Mouse (Mus musculus) ES-Bruce4 (cell line): ENCODE measurements around the gene Zbtb1. TPM values are rescaled to one million over a fixed set of nuclear protein-coding genes. Genes with fewer than 3 reads are reported as not detected.

Experiments used
- H3K27ac ChIP-seq: 2 replicates; pipeline ENCODE4 v1.5.1; 2012; ENCODE audit warnings: low read length, inconsistent platforms; ENCODE audit not compliant: insufficient read depth
- H3K27me3 ChIP-seq: 2 replicates; pipeline ENCODE4 v1.6.1; 2012; ENCODE audit warnings: mild to moderate bottlenecking, low read length, inconsistent platforms; ENCODE audit not compliant: control insufficient read depth, poor library complexity, insufficient read depth, severe bottlenecking
- H3K36me3 ChIP-seq: 2 replicates; pipeline ENCODE4 v1.6.1; 2012; ENCODE audit warnings: inconsistent platforms, mild to moderate bottlenecking, low read length, moderate library complexity; ENCODE audit not compliant: control insufficient read depth, poor library complexity, insufficient read depth, severe bottlenecking
- H3K4me1 ChIP-seq: one replicate; pipeline ENCODE4 v1.8.1; 2011; ENCODE audit warnings: low read length; ENCODE audit not compliant: control insufficient read depth, insufficient read depth
- H3K4me3 ChIP-seq: 2 replicates; pipeline ENCODE4 v1.5.1; 2011; ENCODE audit warnings: low read depth, mild to moderate bottlenecking, low read length
- H3K9ac ChIP-seq: 2 replicates; pipeline ENCODE4 v1.6.1; 2012; ENCODE audit warnings: low read depth, mild to moderate bottlenecking, inconsistent platforms; ENCODE audit not compliant: poor library complexity, severe bottlenecking
- H3K9me3 ChIP-seq: replicated peaks from 2 replicates; pipeline ENCODE4 v1.6.1; 2012; ENCODE audit warnings: mild to moderate bottlenecking, low read length, inconsistent platforms; ENCODE audit not compliant: control insufficient read depth, poor library complexity, insufficient read depth, severe bottlenecking
- CTCF ChIP-seq: IDR thresholded peaks from one replicate; pipeline ENCODE4 v1.8.1; 2011; ENCODE audit warnings: low read depth, low read length
- EP300 ChIP-seq: IDR thresholded peaks from 2 replicates; pipeline ENCODE4 v1.6.1; 2011; ENCODE audit warnings: low read depth, low read length; ENCODE audit not compliant: insufficient read depth
- POLR2A ChIP-seq: IDR thresholded peaks from one replicate; pipeline ENCODE4 v1.8.1; 2011; ENCODE audit warnings: low read length; ENCODE audit not compliant: insufficient read depth
- polyA plus RNA-seq: library from polyadenylated mRNA; stranded (reverse); fragments of >200 nt; gene quantifications from 2 replicates; pipeline ENCODE4 v1.2.4, GENCODE M21; 2011; ENCODE audit warnings: low read depth; ENCODE audit not compliant: missing spikeins, insufficient read depth, insufficient read length

The Zbtb1 gene
- polyA plus RNA-seq, 1 experiment = 6.1 TPM

- no peak for TF ChIP-seq CTCF
- TF ChIP-seq EP300 = no peak
- TF ChIP-seq POLR2A = no peak
- Histone ChIP-seq H3K27ac (peak overlapping the region; percentile 84), H3K4me1 (peaks cover 2% of the 10 kb centered on the region), H3K9ac (no peak overlapping the region), H3K27me3 (no peaks in the 10 kb centered on the region), H3K36me3 (no peaks in the 10 kb centered on the region), H3K9me3 (no peaks in the 10 kb centered on the region), H3K4me3 (no peak overlapping the region)
Observed at GRCm38 (mm10) chr12:76378556-76378955, 8.5 kb downstream of the Zbtb1 start.

- no peaks in the 10 kb centered on the region for H3K36me3 ChIP-seq
- H3K4me3 ChIP-seq = no peak overlapping the region
- TF ChIP-seq CTCF (no peak), POLR2A (no peak), EP300 (peak; percentile 79; the same call in 1 of the 2 replicates)
Observed at GRCm38 (mm10) chr12:76380151-76380550, 10.1 kb downstream of the Zbtb1 start.

GRCm38 (mm10) chr12:76385342-76385741 is 15.3 kb downstream of the Zbtb1 start:
- peaks cover 17% of the 10 kb centered on the region for H3K36me3 ChIP-seq

More at GRCm38 (mm10) chr12:76380151-76380550, 10.1 kb downstream of the Zbtb1 start:
- peaks cover 2% of the 10 kb centered on the region for H3K4me1 ChIP-seq
- H3K27me3 ChIP-seq = no peaks in the 10 kb centered on the region
- no peak overlapping the region for H3K9ac ChIP-seq
- no peak overlapping the region for H3K27ac ChIP-seq
- H3K9me3 ChIP-seq = no peaks in the 10 kb centered on the region

GRCm38 (mm10) chr12:76388794-76389193 is 18.7 kb downstream of the Zbtb1 start:
- no peak overlapping the region for H3K4me3 ChIP-seq
- peaks cover 17% of the 10 kb centered on the region for H3K36me3 ChIP-seq
- H3K27me3 ChIP-seq = no peaks in the 10 kb centered on the region
- no peak overlapping the region for H3K27ac ChIP-seq
- H3K9me3 ChIP-seq = no peaks in the 10 kb centered on the region
- TF ChIP-seq CTCF (no peak), EP300 (no peak), POLR2A (no peak)
- no peak overlapping the region for H3K9ac ChIP-seq
- H3K4me1 ChIP-seq = no peaks in the 10 kb centered on the region

More at GRCm38 (mm10) chr12:76385342-76385741, 15.3 kb downstream of the Zbtb1 start:
- Histone ChIP-seq H3K9me3 (no peaks in the 10 kb centered on the region), H3K4me1 (no peaks in the 10 kb centered on the region), H3K27ac (no peak overlapping the region), H3K4me3 (no peak overlapping the region), H3K27me3 (no peaks in the 10 kb centered on the region), H3K9ac (no peak overlapping the region)
- TF ChIP-seq POLR2A = no peak
- no peak for TF ChIP-seq EP300
- no peak for TF ChIP-seq CTCF

DNA sequence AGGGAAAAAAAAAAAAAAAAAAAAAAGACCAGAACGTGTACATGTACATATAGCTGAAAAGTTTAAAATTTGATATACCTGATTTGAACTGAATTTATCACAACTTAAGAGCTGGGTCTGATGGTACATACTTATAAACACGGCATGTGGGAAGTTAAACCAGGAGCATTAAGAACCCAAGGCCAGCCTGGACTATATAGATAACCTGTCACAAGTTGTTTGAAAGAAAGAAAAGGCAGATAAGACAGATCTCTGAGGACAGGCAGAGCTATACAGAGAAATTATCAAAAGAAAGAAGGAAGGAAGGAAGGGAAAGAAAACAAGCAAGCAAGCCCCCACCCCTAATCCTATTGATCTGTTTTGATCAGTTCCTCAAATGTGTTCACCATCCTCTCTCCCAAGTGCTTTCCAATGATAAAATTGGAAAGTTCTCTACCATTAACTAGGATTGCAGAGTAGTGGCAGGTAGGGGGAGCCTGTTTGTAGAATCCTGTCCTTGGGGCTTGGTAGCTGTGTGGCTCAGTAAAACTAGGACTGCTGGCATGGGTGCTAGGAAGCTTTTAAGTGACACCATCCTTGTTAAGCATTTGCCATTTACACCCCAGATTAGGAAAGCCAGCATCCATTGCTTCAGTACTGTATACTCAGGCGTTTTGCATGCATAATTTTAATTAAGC is 21.7 kb downstream of the Zbtb1 start:
- Histone ChIP-seq H3K27ac (no peak overlapping the region), H3K4me3 (no peak overlapping the region), H3K27me3 (no peaks in the 10 kb centered on the region), H3K36me3 (peaks cover 6% of the 10 kb centered on the region), H3K9me3 (no peaks in the 10 kb centered on the region), H3K9ac (no peak overlapping the region), H3K4me1 (no peaks in the 10 kb centered on the region)
- TF ChIP-seq EP300 (no peak), POLR2A (no peak), CTCF (no peak)

- H3K9me3 ChIP-seq = no peaks in the 10 kb centered on the region
- TF ChIP-seq EP300 = no peak
- H3K9ac ChIP-seq = no peak overlapping the region
- H3K4me1 ChIP-seq = no peaks in the 10 kb centered on the region
- H3K27ac ChIP-seq = no peak overlapping the region
- H3K4me3 ChIP-seq = no peak overlapping the region
- no peaks in the 10 kb centered on the region for H3K27me3 ChIP-seq
- H3K36me3 ChIP-seq = no peaks in the 10 kb centered on the region
Observed at GRCm38 (mm10) chr12:76392979-76393378, 22.9 kb downstream of the Zbtb1 start.
